Mouse (Mus musculus) spleen, postnatal 0 days (tissue): ENCODE data around the gene Ccdc160. TPM values are rescaled to one million over a fixed set of nuclear protein-coding genes. Genes with fewer than 3 reads are reported as not detected.

Experiments
- microRNA counts: library from miRNA; unstranded; fragments of <30 nt; microRNA quantifications from one replicate; lab custom pipeline; 2015
- polyA plus RNA-seq: library from polyadenylated mRNA; unstranded; fragments of >200 nt; fragmentation: Nextera tagmentation; extraction: Ambion mirVana; gene quantifications from 2 replicates; pipeline ENCODE4 v1.2.1, GENCODE M21; 2015

Gene Ccdc160
- polyA plus RNA-seq = 0.07 and 0.11 TPM in 2 replicates

DNA sequence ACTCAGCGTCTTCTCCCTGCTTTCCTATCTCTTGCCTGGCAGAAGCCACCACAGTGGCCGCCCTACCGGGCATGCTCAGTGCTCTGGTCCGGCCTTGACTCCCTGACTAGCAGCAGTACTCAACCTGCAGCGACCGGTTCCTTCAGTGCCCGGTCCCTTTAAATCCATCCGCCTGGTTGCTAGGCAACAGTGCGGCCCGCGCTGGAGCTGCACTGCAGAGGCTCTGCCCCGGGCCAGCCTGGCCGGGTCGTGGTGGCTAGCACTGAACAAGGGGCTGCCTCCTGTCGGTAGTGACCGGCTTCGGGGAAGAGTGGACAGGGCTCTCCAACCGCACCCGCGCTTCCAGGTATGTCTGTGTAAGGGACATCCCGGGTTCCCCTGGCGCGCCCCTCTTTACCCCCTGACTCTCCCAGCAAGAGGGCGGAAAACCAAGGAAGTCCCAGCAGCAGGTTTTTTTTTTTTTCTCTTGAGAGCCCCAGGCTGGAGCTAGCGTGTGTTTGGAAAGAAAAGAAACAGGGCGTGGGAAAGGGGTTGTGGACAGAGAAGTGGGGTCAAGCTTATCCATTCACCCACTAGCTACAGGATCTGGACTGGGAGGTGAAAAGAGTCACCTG, at the start of gene Ccdc160:
Gene Ccdc160 (plus strand): TSS at position 221 of the 614 bp plus-strand sequence.

MicroRNA genes within 50 kb of the gene (microRNA counts, 519-probe panel; counts per million panel counts)
- 9,487 counts per million, percentile 90 among the panel's probes with 10 or more counts for microRNA mmu-miR-106a+mmu-miR-17 (lab: Ali Mortazavi, UCI)
- microRNA mmu-miR-18b (lab: Ali Mortazavi, UCI) = 88.3 counts per million
- 88.3 counts per million for microRNA mmu-miR-363 (lab: Ali Mortazavi, UCI)

Other genes starting within 250 kb of the Ccdc160 start
- 139 and 182 TPM in 2 replicates for gene Gpc3, start 177.2 kb upstream of the Ccdc160 start, polyA plus RNA-seq
- 10.7 and 11.0 TPM in 2 replicates for gene Phf6, start 121.1 kb downstream of the Ccdc160 start, polyA plus RNA-seq
- gene Hprt, start 196.9 kb downstream of the Ccdc160 start, polyA plus RNA-seq = 237 and 264 TPM in 2 replicates